Mouse (Mus musculus) testis, adult 2 months (tissue): Measurements from ENCODE around the gene Ak1. TPM values are rescaled to one million over a fixed set of nuclear protein-coding genes. Genes with fewer than 3 reads are reported as not detected.

Experiments used
- H3K27ac ChIP-seq: fragments of 200-500 bp; 2 replicates; pipeline ENCODE4 v1.5.1; 2012; ENCODE audit warnings: low read depth, low read length; ENCODE audit not compliant: control insufficient read depth, insufficient read depth
- H3K27me3 ChIP-seq: fragments of 200-500 bp; 2 replicates; pipeline ENCODE4 v1.6.1; 2012; ENCODE audit warnings: mild to moderate bottlenecking, low read length, moderate library complexity; ENCODE audit not compliant: control insufficient read depth, insufficient read depth
- H3K36me3 ChIP-seq: fragments of 200-500 bp; 2 replicates; pipeline ENCODE4 v1.6.1; 2012; ENCODE audit warnings: mild to moderate bottlenecking, low read length; ENCODE audit not compliant: control insufficient read depth, insufficient read depth
- H3K4me1 ChIP-seq: fragments of 200-500 bp; 2 replicates; pipeline ENCODE4 v1.6.1; 2012; ENCODE audit warnings: low read length; ENCODE audit not compliant: control insufficient read depth, insufficient read depth
- H3K4me3 ChIP-seq: fragments of 200-500 bp; 2 replicates; pipeline ENCODE4 v1.5.1; 2012; ENCODE audit warnings: low read depth, mild to moderate bottlenecking, low read length, moderate library complexity, mixed read lengths; ENCODE audit not compliant: control insufficient read depth
- CTCF ChIP-seq: fragments of 200-500 bp; IDR thresholded peaks from 2 replicates; pipeline ENCODE4 v1.5.1; 2012; ENCODE audit warnings: low read depth, mild to moderate bottlenecking, inconsistent platforms, low read length, moderate library complexity; ENCODE audit not compliant: control insufficient read depth, insufficient read depth, insufficient replicate concordance
- POLR2A ChIP-seq: fragments of 200-500 bp; IDR thresholded peaks from 2 replicates; pipeline ENCODE4 v1.6.1; 2012; ENCODE audit warnings: low read depth, mild to moderate bottlenecking, inconsistent platforms, low read length, moderate library complexity; ENCODE audit not compliant: control insufficient read depth
- polyA plus RNA-seq: library from polyadenylated mRNA; depleted of rRNA; stranded (reverse); fragments of >200 nt; gene quantifications from 2 replicates; pipeline ENCODE4 v1.2.3, GENCODE M21; 2012

Gene Ak1
- polyA plus RNA-seq, 1 experiment = 172 TPM

DNA sequence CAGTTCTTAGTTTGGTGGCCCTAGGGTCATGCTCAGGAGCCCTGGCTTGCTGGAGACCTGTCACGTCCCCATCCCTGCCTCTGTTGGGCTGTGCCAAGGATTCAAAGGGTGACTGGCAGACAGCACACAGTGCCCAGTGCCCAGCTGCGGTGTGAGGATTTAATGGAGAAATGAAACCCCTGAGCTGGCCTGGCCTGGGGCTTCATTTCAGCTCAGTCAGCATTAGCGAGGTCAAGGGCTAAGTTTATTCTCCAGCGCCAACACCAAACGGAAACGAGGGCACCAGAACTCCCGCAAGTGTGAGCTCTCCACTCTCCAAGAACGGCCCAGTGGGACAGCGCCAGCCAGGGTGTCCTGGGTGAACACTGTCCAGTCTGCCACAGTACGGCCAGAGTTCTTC is 31.3 kb upstream of the Ak1 start:
- Histone ChIP-seq H3K36me3 (no peaks in the 10 kb centered on the region), H3K27me3 (no peaks in the 10 kb centered on the region), H3K4me1 (peaks cover 3% of the 10 kb centered on the region), H3K27ac (no peak overlapping the region), H3K4me3 (no peak overlapping the region)
- TF ChIP-seq CTCF (no peak), POLR2A (no peak)

DNA sequence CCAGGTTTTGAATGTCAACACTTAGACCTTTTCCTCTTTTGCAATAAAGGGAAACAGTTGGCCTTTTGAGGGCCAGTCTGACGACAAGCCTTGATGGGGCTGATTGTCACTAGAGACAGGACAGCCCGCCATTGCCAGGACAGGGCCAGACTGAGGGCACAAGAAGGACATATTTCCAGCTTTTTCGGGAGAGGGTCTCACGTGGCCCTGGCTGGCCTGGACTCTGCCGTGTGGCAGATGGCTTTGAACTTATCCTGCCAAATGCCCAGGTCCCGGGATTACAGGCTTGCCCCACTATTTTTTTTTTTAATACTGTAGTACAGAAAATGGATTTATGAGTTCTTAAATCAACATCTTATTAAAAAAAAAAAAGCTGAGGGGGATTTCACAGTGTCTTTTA is 30.3 kb upstream of the Ak1 start:
- no peak overlapping the region for H3K4me3 ChIP-seq
- TF ChIP-seq CTCF (no peak), POLR2A (no peak)
- H3K27me3 ChIP-seq = no peaks in the 10 kb centered on the region
- H3K36me3 ChIP-seq = no peaks in the 10 kb centered on the region
- H3K4me1 ChIP-seq = peaks cover 3% of the 10 kb centered on the region; the same call in 1 of the 2 replicates
- H3K27ac ChIP-seq = no peak overlapping the region

DNA sequence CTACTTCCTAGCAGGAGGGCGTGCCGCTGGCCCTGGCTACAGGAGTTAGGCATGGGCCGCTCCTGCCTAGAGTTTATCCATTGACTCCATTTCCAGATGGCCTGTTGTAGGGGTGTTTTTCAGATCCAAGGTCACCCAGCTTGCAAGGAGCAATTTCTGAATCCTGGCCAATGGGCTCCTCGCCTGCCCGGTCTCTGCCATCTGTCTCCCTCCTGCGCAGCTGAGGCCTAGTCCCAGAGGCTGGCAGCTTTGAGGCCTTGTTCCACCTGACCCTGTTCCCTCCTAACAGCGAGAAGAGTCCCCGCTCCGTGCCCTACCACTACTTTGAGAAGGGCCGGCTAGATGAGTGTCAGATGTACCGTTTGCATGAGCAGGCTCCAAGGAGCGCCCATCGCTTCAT is 24.8 kb upstream of the Ak1 start:
- Histone ChIP-seq H3K27ac (no peak overlapping the region), H3K4me1 (no peaks in the 10 kb centered on the region), H3K36me3 (no peaks in the 10 kb centered on the region), H3K27me3 (no peaks in the 10 kb centered on the region), H3K4me3 (no peak overlapping the region)
- TF ChIP-seq CTCF = no peak
- no peak for TF ChIP-seq POLR2A

DNA sequence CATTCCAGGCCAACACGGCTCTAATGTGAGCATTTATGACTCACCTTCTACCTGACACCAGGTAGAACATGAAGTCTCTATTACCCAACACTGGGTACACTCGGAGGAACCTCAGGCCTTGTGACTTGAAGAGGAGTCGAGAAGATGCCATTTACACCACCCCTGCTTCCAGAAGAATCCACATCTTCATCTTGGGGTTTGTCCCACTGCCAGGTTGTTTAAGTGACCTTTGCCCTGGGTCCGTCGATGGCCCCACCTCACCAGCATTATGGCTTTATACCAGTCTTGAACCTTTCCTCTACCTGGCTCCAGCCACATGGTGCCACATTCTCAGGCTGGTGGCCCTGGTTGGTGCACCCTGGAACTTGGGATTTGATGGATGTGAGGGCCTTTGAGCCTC is 24.3 kb upstream of the Ak1 start:
- no peak overlapping the region for H3K4me3 ChIP-seq
- no peaks in the 10 kb centered on the region for H3K27me3 ChIP-seq
- H3K36me3 ChIP-seq = no peaks in the 10 kb centered on the region
- no peaks in the 10 kb centered on the region for H3K4me1 ChIP-seq
- no peak for TF ChIP-seq POLR2A
- TF ChIP-seq CTCF = no peak
- H3K27ac ChIP-seq = no peak overlapping the region

DNA sequence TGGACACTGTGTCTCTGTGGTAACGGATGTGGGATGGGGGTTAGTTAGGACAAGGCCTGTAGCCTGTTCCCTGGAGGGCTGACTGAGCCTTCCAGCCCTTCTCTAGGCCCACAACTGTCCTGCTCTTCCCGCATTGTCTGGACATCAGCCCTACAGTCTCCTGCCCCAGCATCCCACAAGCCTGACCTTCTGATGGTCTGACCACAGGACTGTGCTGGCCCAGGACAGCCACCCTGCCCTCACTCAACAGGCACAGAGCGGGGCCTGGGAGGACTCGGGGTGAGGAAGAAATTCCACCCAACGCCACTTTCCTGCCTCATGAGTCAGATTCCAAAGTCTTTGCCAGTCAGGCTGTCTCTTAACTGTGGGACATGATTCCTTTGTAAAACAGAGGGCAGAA is 23.9 kb upstream of the Ak1 start:
- Histone ChIP-seq H3K27ac (no peak overlapping the region), H3K27me3 (no peaks in the 10 kb centered on the region)
- TF ChIP-seq CTCF = 0 out of 2 replicates have a peak, but pooled peaks have one; percentile 8
- no peak for TF ChIP-seq POLR2A

DNA sequence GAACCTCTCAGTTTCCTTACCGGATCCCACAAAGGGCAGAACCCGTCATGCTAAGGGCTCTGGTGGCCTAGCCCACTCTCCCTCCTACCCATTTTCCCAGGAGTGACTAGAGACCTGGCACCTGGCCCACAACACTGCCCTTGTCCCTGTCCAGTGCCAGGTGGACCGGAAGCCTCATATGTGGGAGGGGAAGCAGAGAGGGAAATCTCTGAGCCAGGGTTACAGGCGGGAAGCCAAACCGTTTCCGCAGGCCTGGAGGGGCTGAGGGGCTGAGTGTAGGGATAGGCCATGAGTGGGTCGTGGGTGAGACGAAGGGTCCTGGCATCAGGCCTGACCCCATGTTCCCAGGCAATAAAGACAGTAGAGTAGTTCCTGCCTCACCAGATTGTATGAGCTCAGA is 23.1 kb upstream of the Ak1 start:
- Histone ChIP-seq H3K27me3 (no peaks in the 10 kb centered on the region), H3K4me1 (peaks cover 4% of the 10 kb centered on the region), H3K36me3 (no peaks in the 10 kb centered on the region), H3K27ac (no peak overlapping the region), H3K4me3 (no peak overlapping the region)
- TF ChIP-seq POLR2A (no peak), CTCF (no peak)

More for the DNA sequence above, 23.9 kb upstream of the Ak1 start:
- Histone ChIP-seq H3K4me3 (no peak overlapping the region), H3K36me3 (no peaks in the 10 kb centered on the region), H3K4me1 (peaks cover 4% of the 10 kb centered on the region)

DNA sequence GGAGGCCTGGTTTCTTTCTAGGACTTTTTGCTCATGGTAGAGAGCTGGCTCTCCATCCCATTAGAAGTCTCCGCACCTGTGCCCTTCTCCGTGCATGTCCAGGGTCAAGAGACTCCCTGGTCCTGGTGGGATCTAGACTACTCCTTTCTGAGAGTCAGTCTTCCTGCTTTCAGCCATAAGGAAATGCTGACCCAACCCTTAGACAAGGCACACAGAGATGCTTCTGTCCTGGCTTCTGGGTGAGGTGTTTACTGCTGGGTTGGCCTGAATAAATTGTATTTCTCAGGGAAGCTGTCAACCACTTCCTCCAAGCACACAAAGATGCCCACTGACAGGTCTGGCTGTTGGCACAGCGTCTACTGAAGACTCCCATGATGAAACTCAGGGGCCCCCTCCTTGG is 22.1 kb upstream of the Ak1 start, which contains the start of gene St6galnac6:
St6galnac6 (plus strand) TSS at position 301 of the 400 bp plus-strand sequence.
- H3K4me1 ChIP-seq = peaks cover 4% of the 10 kb centered on the region
- H3K27ac ChIP-seq = no peak within 1 kb of the TSS
- TF ChIP-seq CTCF = no peak
- no peak for TF ChIP-seq POLR2A
- no peaks in the 10 kb centered on the region for H3K36me3 ChIP-seq
- H3K4me3 ChIP-seq = no peak within 1 kb of the TSS
- H3K27me3 ChIP-seq = no peaks in the 10 kb centered on the region
